Mouse (Mus musculus) layer of hippocampus, adult 2 months (tissue): ENCODE data around the gene Edf1. TPM values are rescaled to one million over a fixed set of nuclear protein-coding genes. Genes with fewer than 3 reads are reported as not detected.
"Not testable (repeated sequence)": the region's sequence is repeated elsewhere in the genome, so short reads cannot be mapped to it uniquely, and the experiment has no call there.

ENCODE experiments used
- DNase-seq, 2 experiments: peaks; one replicate each; pipeline ENCODE4 v3.0.0; 2022; ENCODE audit warnings: low spot score in 2 of 2
- H3K27ac ChIP-seq: fragments of 200-600 bp; 2 replicates; pipeline ENCODE4 v1.8.1; 2022
- H3K4me3 ChIP-seq: fragments of 200-600 bp; 2 replicates; pipeline ENCODE4 v1.8.1; 2022; ENCODE audit warnings: mild to moderate bottlenecking
- CTCF ChIP-seq: fragments of 200-600 bp; conservative IDR thresholded peaks from 2 replicates; pipeline ENCODE4 v1.8.1; 2022; ENCODE audit warnings: antibody characterized with exemption, mild to moderate bottlenecking, moderate library complexity
- total RNA-seq, 2 experiments: library from RNA; stranded (reverse); gene quantifications; 2 replicates each; pipeline ENCODE4 v1.2.3; 2021

Gene Edf1
- total RNA-seq, 2 experiments from 2014 or later = 193 to 200 TPM

GRCm38 (mm10) chr2:25546811-25547491, 10.7 kb upstream of the Edf1 start, which contains the start of gene Traf2:
Gene Traf2 (minus strand): TSS chr2:25546940.
- peak within 1 kb of the TSS; percentile 83 for H3K27ac ChIP-seq
- DNase-seq = peak; percentile 98 to 99
- no peak for TF ChIP-seq CTCF
- peak within 1 kb of the TSS; percentile 69 for H3K4me3 ChIP-seq

GRCm38 (mm10) chr2:25549021-25549991, 8.3 kb upstream of the Edf1 start:
- TF ChIP-seq CTCF = no peak
- DNase-seq = no peak
- Histone ChIP-seq H3K27ac (no peak overlapping the region), H3K4me3 (no peak overlapping the region)

GRCm38 (mm10) chr2:25551186-25551585, 6.5 kb upstream of the Edf1 start:
- Histone ChIP-seq H3K4me3 (no peak overlapping the region), H3K27ac (no peak overlapping the region)
- TF ChIP-seq CTCF = peak; percentile 84
- peak in 1 of 2 experiments; percentile 47 for DNase-seq

- not testable (repeated sequence) for DNase-seq, H3K27ac ChIP-seq, H3K4me3 ChIP-seq
Measured at GRCm38 (mm10) chr2:25553171-25553786, 4.4 kb upstream of the Edf1 start.

- not testable (repeated sequence) for H3K4me3 ChIP-seq, DNase-seq, H3K27ac ChIP-seq
- TF ChIP-seq CTCF = peak; percentile 68
Measured at GRCm38 (mm10) chr2:25555479-25555878, 2.2 kb upstream of the Edf1 start.

- Histone ChIP-seq H3K4me3 (no peak overlapping the region), H3K27ac (no peak overlapping the region)
- DNase-seq = no peak
- no peak for TF ChIP-seq CTCF
Measured at GRCm38 (mm10) chr2:25556296-25556695, 1.4 kb upstream of the Edf1 start.

GRCm38 (mm10) chr2:25557964-25558360, 315 bp downstream of the Edf1 start:
- DNase-seq = no peak
- peak overlapping the region; percentile 83 for H3K4me3 ChIP-seq
- H3K27ac ChIP-seq = peak overlapping the region; percentile 96
- TF ChIP-seq CTCF = no peak

- no peak for DNase-seq
- Histone ChIP-seq H3K4me3 (peak overlapping the region; percentile 83), H3K27ac (peak overlapping the region; percentile 96; the same call in 1 of the 2 replicates)
- no peak for TF ChIP-seq CTCF
Measured at GRCm38 (mm10) chr2:25558774-25559173, 1.1 kb downstream of the Edf1 start.

- Histone ChIP-seq H3K27ac (no peak overlapping the region), H3K4me3 (no peak overlapping the region)
- no peak for TF ChIP-seq CTCF
- DNase-seq = no peak
Measured at GRCm38 (mm10) chr2:25560551-25560950, 2.9 kb downstream of the Edf1 start.

- Histone ChIP-seq H3K4me3 (no peak overlapping the region), H3K27ac (no peak overlapping the region)
- TF ChIP-seq CTCF = no peak
- DNase-seq = no peak
Measured at GRCm38 (mm10) chr2:25561946-25562345, 4.3 kb downstream of the Edf1 start.

GRCm38 (mm10) chr2:25565741-25566140, 8.1 kb downstream of the Edf1 start:
- TF ChIP-seq CTCF = no peak

GRCm38 (mm10) chr2:25566558-25566957, 8.9 kb downstream of the Edf1 start:
- DNase-seq = no peak
- H3K4me3 ChIP-seq = no peak overlapping the region
- no peak overlapping the region for H3K27ac ChIP-seq
- peak; percentile 44 for TF ChIP-seq CTCF

More at GRCm38 (mm10) chr2:25565741-25566140, 8.1 kb downstream of the Edf1 start:
- no peak for DNase-seq
- Histone ChIP-seq H3K4me3 (no peak overlapping the region), H3K27ac (no peak overlapping the region)

GRCm38 (mm10) chr2:25568473-25569019, 10.9 kb downstream of the Edf1 start:
- no peak for TF ChIP-seq CTCF
- no peak overlapping the region for H3K4me3 ChIP-seq
- no peak for DNase-seq
- no peak overlapping the region for H3K27ac ChIP-seq
